Mouse (Mus musculus): Measurements from ENCODE around the gene Olfr1408. TPM values are rescaled to one million over a fixed set of nuclear protein-coding genes. Genes with fewer than 3 reads are reported as not detected.

Olfr1408 gene
- not detected for total RNA-seq (2021)
- long read RNA-seq, experiment 1, result 0 reads
- long read RNA-seq, experiment 2, result 0 reads

- no peak for DNase-seq (ENCODE audit: low spot score in 2 of 2)
Observed at GRCm38 (mm10) chr1:173137274-173137673, at the start of gene Olfr1408. Gene Olfr1408, minus strand, starts transcription at chr1:173137374.

GRCm38 (mm10) chr1:173174154-173174842, 37.1 kb upstream of the Olfr1408 start:
- no peak for DNase-seq (ENCODE audit: low spot score in 2 of 2)

Other genes with a start within 250 kb of the Olfr1408 start
- gene Apcs, start 242.3 kb downstream of the Olfr1408 start, total RNA-seq (2021), result not detected
- not detected for gene Olfr16, start 187.0 kb downstream of the Olfr1408 start, total RNA-seq (2021)
- not detected for gene Olfr1406, start 53.3 kb upstream of the Olfr1408 start, total RNA-seq (2021)
- not detected for gene Olfr218, start 60.4 kb upstream of the Olfr1408 start, total RNA-seq (2021)
- not detected for gene Olfr1404, start 75.0 kb upstream of the Olfr1408 start, total RNA-seq (2021)
- not detected for gene Fcer1a, start 89.8 kb upstream of the Olfr1408 start, total RNA-seq (2021)
- gene Olfr418, start 128.6 kb upstream of the Olfr1408 start, total RNA-seq (2021), result not detected
- gene Mptx2, start 140.4 kb upstream of the Olfr1408 start, total RNA-seq (2021), result not detected
- 10 to 100 TPM; 76.9 to 81.4 TPM for gene Ackr1, start 196.4 kb upstream of the Olfr1408 start, total RNA-seq (2021)
- gene Aim2, start 213.5 kb upstream of the Olfr1408 start, total RNA-seq (2021), result 1 to 10 TPM; 2.9 to 4.0 TPM
- gene Cadm3, start 230.3 kb upstream of the Olfr1408 start, total RNA-seq (2021), result 100 to 1,000 TPM; 351 to 367 TPM

Data from layer of hippocampus, postnatal 14 days (tissue).